ENCODE assay signal across 1 mouse cellular context in the genomic region with DNA sequence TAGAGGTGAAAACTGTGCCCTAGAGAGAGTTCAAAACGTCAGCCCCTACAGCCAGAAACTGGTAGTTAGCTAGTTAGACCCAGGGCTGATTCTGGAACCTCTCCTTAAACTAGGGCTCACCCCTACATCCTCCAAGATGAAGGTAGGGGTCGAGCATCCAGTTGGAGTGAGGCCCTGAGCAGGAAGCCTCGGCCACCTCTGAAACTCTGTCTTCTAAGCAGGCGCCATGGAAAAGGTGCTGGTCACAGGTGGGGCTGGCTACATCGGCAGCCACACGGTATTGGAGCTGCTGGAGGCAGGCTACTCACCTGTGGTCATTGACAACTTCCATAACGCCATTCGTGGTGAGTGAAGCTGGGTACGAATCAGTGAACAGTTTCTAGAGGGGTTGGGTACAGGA.
TF ChIP-seq lines count a peak whose summit lies in the region.

No protein-coding gene starts in this region.

TF ChIP-seq in CH12.LX, 34 proteins besides CTCF, POLR2A, EP300 and RAD21 (continued from another document):
- no peak for TF ChIP-seq MAX (IDR thresholded peaks at IDR 0.05; ENCODE audit: low read length)
- TF ChIP-seq KAT2A (IDR thresholded peaks at IDR 0.05; ENCODE audit: insufficient replicate concordance, low read length): no peak
- TF ChIP-seq POLR2AphosphoS2 (IDR thresholded peaks at IDR 0.05; ENCODE audit: low read depth, low read length): no peak
TF ChIP-seq in CH12.LX: peak in this region for 0.
